Mouse (Mus musculus): Measurements from ENCODE around the gene Tmem40. TPM values are rescaled to one million over a fixed set of nuclear protein-coding genes. Genes with fewer than 3 reads are reported as not detected.

The Tmem40 gene
- polyA plus RNA-seq, 1 experiment from 2014 or later, result 28.9 TPM

GRCm38 (mm10) chr6:115791842-115792686, 29.9 kb upstream of the Tmem40 start:
- Histone ChIP-seq H3K4me2 (replicated peaks) (no peak overlapping the region), H3K27ac (replicated peaks) (peak overlapping the region; percentile 61; the same call in 1 of the 2 replicates), H3K4me3 (replicated peaks) (no peak overlapping the region), H3K9me3 (replicated peaks) (no peaks in the 10 kb centered on the region), H3K36me3 (peaks cover 98% of the 10 kb centered on the region), H3K27me3 (no peaks in the 10 kb centered on the region), H3K9ac (no peak overlapping the region), H3K4me1 (peaks cover 11% of the 10 kb centered on the region)
- 86% methylated on average over 34 of the region's 34 CpGs for WGBS
- ATAC-seq (ENCODE audit: insufficient number of reproducible peaks, low FRiP score, low TSS enrichment, low read depth), result peak; percentile 70

- peaks cover 98% of the 10 kb centered on the region for H3K36me3 ChIP-seq
- 78% methylated on average over 10 of the region's 10 CpGs for WGBS
- ATAC-seq (ENCODE audit: insufficient number of reproducible peaks, low FRiP score, low TSS enrichment, low read depth), result no peak
- H3K27ac ChIP-seq (replicated peaks), result no peak overlapping the region
- H3K9me3 ChIP-seq (replicated peaks), result no peaks in the 10 kb centered on the region
- H3K27me3 ChIP-seq, result no peaks in the 10 kb centered on the region
- no peak overlapping the region for H3K4me3 ChIP-seq (replicated peaks)
- H3K9ac ChIP-seq, result no peak overlapping the region
- H3K4me1 ChIP-seq, result peaks cover 11% of the 10 kb centered on the region
- no peak overlapping the region for H3K4me2 ChIP-seq (replicated peaks)
Observed at GRCm38 (mm10) chr6:115791016-115791415, 28.8 kb upstream of the Tmem40 start.

- H3K9ac ChIP-seq, result no peak overlapping the region
- 90% methylated on average over 3 of the region's 3 CpGs for WGBS
- no peak overlapping the region for H3K27ac ChIP-seq (replicated peaks)
- no peak for ATAC-seq (ENCODE audit: insufficient number of reproducible peaks, low FRiP score, low TSS enrichment, low read depth)
- peaks cover 91% of the 10 kb centered on the region for H3K36me3 ChIP-seq
- no peaks in the 10 kb centered on the region for H3K9me3 ChIP-seq (replicated peaks)
- H3K27me3 ChIP-seq, result no peaks in the 10 kb centered on the region
- no peaks in the 10 kb centered on the region for H3K4me1 ChIP-seq
- H3K4me3 ChIP-seq (replicated peaks), result no peak overlapping the region
- no peak overlapping the region for H3K4me2 ChIP-seq (replicated peaks)
Observed at GRCm38 (mm10) chr6:115782781-115783180, 20.6 kb upstream of the Tmem40 start.

DNA sequence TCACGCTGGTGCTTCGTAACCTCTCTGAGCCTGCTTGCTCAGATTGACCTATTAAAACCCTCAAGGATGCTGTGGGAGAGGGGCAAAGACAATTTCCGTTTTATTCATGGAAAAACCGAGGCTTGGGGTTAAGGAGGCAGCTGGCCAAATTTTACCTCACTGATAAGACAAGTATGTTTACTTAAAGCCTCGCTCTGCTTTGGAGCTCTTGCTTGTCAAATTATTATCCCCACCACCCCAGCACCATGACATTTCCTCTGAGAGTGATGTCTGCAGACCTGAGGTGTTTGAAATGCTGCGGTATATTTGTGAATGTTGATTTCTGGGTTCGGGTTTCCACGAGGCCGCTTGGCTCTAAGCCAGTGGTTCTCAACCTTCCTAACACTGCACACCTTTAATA, 14.2 kb upstream of the Tmem40 start:
- Histone ChIP-seq H3K27me3 (no peaks in the 10 kb centered on the region), H3K9me3 (replicated peaks) (no peaks in the 10 kb centered on the region), H3K27ac (replicated peaks) (peak overlapping the region; percentile 34; the same call in 1 of the 2 replicates), H3K4me1 (peaks cover 29% of the 10 kb centered on the region), H3K4me2 (replicated peaks) (peak overlapping the region; percentile 79), H3K4me3 (replicated peaks) (peak overlapping the region; percentile 83), H3K36me3 (peaks cover 26% of the 10 kb centered on the region), H3K9ac (0 out of 2 replicates have a peak overlapping the region, but pooled peaks have one; percentile 81)
- WGBS, result 52% methylated on average over 9 of the region's 9 CpGs
- ATAC-seq (ENCODE audit: insufficient number of reproducible peaks, low FRiP score, low TSS enrichment, low read depth), result no peak

DNA sequence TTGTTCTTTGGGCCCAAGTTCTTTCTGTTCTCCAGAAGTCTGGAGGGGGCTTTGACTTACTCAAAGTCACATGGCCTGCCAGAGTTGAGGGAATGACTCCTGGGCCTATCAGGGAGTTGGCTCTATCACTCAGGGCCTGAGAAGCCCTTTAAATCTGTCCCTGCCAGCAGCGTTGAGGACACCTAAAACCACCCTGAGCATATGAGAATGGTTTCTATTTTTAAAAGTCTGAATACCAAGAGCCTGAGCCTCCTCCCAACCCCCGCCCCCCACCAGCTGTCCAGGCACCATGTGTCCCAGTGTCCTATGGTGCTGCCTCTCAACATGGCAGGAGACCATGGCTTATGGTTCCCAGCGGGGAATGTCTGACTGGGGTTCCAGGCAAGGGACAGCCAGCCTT, 13.6 kb upstream of the Tmem40 start:
- Histone ChIP-seq H3K27me3 (no peaks in the 10 kb centered on the region), H3K9me3 (replicated peaks) (no peaks in the 10 kb centered on the region), H3K9ac (peak overlapping the region; percentile 81), H3K27ac (replicated peaks) (peak overlapping the region; percentile 84), H3K36me3 (peaks cover 21% of the 10 kb centered on the region), H3K4me2 (replicated peaks) (peak overlapping the region; percentile 79), H3K4me3 (replicated peaks) (peak overlapping the region; percentile 83), H3K4me1 (peaks cover 29% of the 10 kb centered on the region)
- peak; percentile 51; the same call in 1 of the 2 replicates for ATAC-seq (ENCODE audit: insufficient number of reproducible peaks, low FRiP score, low TSS enrichment, low read depth)
- 41% methylated on average over 3 of the region's 3 CpGs for WGBS

DNA sequence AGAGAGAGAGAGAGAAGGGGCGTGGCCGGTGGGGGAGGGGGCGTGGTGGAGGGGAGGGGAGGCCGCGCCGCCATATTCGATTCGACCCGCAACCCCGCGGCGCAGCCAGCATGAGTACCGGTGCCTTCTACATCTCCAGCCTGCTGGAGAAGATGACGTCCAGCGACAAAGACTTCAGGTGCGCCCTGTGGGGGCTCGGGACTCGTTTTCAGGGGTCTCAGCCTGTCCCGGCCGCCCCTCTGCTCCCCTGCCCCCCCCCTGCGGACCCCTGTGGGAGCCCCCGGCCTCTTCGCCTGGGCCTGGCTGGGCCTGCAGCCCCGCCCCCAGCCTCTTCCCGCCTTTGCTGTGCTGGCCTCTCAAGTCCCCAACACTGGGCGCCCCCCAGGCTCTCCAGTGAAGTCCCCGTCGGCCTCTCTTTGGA, 12.3 kb upstream of the Tmem40 start, which contains the start of gene Cand2:
Gene Cand2, plus strand, starts transcription at position 38 of the 421 bp plus-strand sequence.
- Histone ChIP-seq H3K9me3 (replicated peaks) (no peaks in the 10 kb centered on the region), H3K4me1 (peaks cover 29% of the 10 kb centered on the region), H3K4me3 (replicated peaks) (peak within 1 kb of the TSS; percentile 83), H3K36me3 (peaks cover 10% of the 10 kb centered on the region), H3K27me3 (no peaks in the 10 kb centered on the region), H3K9ac (peak within 1 kb of the TSS; percentile 81), H3K4me2 (replicated peaks) (peak within 1 kb of the TSS; percentile 79), H3K27ac (replicated peaks) (peak within 1 kb of the TSS; percentile 84)
- peak; percentile 80 for ATAC-seq (ENCODE audit: insufficient number of reproducible peaks, low FRiP score, low TSS enrichment, low read depth)
- 2% methylated on average over 20 of the region's 28 CpGs for WGBS

DNA sequence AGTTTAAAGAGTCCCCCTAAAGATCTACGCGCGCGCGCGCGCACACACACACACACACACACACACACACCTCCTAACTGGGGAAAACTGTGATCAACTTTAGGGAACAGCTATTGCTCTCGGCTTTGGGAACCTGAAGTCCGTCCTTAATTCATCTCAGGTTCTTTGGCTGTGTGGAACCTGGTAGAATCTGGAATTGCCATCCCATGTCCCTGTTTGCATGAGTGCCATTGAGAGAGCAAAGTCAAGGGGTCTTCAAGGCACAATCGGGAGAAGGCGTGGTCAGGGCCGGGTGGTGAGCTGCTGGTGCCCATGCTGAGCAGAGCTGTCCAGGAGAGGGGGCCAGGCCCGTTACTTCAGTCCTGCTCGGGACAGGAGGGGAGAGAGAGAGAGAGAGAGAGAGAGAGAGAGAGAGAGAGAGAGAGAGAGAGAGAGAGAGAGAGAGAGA, 11.8 kb upstream of the Tmem40 start:
- Histone ChIP-seq H3K9ac (peak overlapping the region; percentile 35), H3K27ac (replicated peaks) (peak overlapping the region; percentile 75), H3K27me3 (no peaks in the 10 kb centered on the region), H3K4me2 (replicated peaks) (peak overlapping the region; percentile 79), H3K4me1 (peaks cover 29% of the 10 kb centered on the region), H3K4me3 (replicated peaks) (peak overlapping the region; percentile 83), H3K36me3 (peaks cover 8% of the 10 kb centered on the region), H3K9me3 (replicated peaks) (no peaks in the 10 kb centered on the region)
- peak; percentile 63; the same call in 1 of the 2 replicates for ATAC-seq (ENCODE audit: insufficient number of reproducible peaks, low FRiP score, low TSS enrichment, low read depth)
- under 1% methylated on average over 14 of the region's 14 CpGs for WGBS

GRCm38 (mm10) chr6:115772604-115773003, 10.4 kb upstream of the Tmem40 start:
- ATAC-seq (ENCODE audit: insufficient number of reproducible peaks, low FRiP score, low TSS enrichment, low read depth), result no peak
- no peaks in the 10 kb centered on the region for H3K9me3 ChIP-seq (replicated peaks)
- no peaks in the 10 kb centered on the region for H3K36me3 ChIP-seq
- H3K27ac ChIP-seq (replicated peaks), result no peak overlapping the region
- H3K4me1 ChIP-seq, result peaks cover 29% of the 10 kb centered on the region
- H3K9ac ChIP-seq, result no peak overlapping the region
- H3K4me2 ChIP-seq (replicated peaks), result no peak overlapping the region
- 58% methylated on average over 1 of the region's 1 CpGs for WGBS
- H3K4me3 ChIP-seq (replicated peaks), result no peak overlapping the region
- no peaks in the 10 kb centered on the region for H3K27me3 ChIP-seq

DNA sequence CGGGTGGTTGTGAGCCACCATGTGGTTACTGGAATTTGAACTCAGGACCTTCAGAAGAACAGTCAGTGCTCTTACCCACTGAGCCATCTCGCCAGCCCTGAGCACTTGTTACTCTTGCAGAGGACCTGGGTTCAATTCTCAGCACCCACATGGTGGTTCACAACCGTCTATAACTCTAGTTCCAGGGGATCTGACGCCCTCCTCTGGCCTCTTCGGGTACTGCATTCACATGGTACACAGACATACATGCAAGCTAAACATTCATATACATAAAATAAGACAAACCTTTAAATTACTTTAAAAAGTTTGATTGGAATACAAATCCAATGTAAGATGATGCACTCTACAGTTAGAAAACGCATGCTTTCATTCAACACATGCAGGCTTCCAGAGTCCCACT, 10.0 kb upstream of the Tmem40 start:
- Histone ChIP-seq H3K4me1 (peaks cover 29% of the 10 kb centered on the region), H3K36me3 (no peaks in the 10 kb centered on the region), H3K9ac (no peak overlapping the region), H3K27me3 (no peaks in the 10 kb centered on the region), H3K4me3 (replicated peaks) (no peak overlapping the region), H3K9me3 (replicated peaks) (no peaks in the 10 kb centered on the region), H3K4me2 (replicated peaks) (no peak overlapping the region), H3K27ac (replicated peaks) (no peak overlapping the region)
- ATAC-seq (ENCODE audit: insufficient number of reproducible peaks, low FRiP score, low TSS enrichment, low read depth), result no peak
- WGBS, result 78% methylated on average over 6 of the region's 6 CpGs

DNA sequence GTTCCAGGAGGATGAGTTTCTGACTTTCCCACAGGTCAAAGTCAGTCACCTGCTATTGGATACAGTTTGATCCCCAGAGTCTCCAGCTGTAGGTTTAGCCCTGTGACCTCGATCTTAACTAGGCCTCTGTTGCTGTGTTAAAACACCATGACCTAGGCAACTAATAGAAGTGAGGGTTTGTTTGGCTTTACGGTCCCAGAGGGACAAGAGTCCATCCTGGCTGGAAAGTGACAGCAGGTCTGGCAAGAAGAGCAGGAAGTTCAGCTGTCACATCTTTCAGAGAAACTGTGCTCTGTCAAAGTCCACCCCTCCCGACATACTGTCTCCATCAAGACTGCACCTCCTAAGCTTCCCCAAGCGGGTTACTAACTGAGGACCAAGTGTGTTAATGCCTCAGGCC, 8.6 kb upstream of the Tmem40 start:
- no peaks in the 10 kb centered on the region for H3K9me3 ChIP-seq (replicated peaks)
- 55% methylated on average over 4 of the region's 4 CpGs for WGBS
- no peak overlapping the region for H3K4me3 ChIP-seq (replicated peaks)
- peaks cover 18% of the 10 kb centered on the region for H3K4me1 ChIP-seq
- no peak overlapping the region for H3K4me2 ChIP-seq (replicated peaks)
- ATAC-seq (ENCODE audit: insufficient number of reproducible peaks, low FRiP score, low TSS enrichment, low read depth), result no peak
- H3K27ac ChIP-seq (replicated peaks), result no peak overlapping the region
- H3K9ac ChIP-seq, result no peak overlapping the region
- no peaks in the 10 kb centered on the region for H3K27me3 ChIP-seq
- no peaks in the 10 kb centered on the region for H3K36me3 ChIP-seq

- ATAC-seq (ENCODE audit: insufficient number of reproducible peaks, low FRiP score, low TSS enrichment, low read depth), result no peak
Observed at GRCm38 (mm10) chr6:115770059-115770670, 8.0 kb upstream of the Tmem40 start.

More at GRCm38 (mm10) chr6:115770059-115770670, 8.0 kb upstream of the Tmem40 start:
- H3K27ac ChIP-seq (replicated peaks), result no peak overlapping the region
- H3K9me3 ChIP-seq (replicated peaks), result no peaks in the 10 kb centered on the region
- H3K4me1 ChIP-seq, result peaks cover 11% of the 10 kb centered on the region
- H3K27me3 ChIP-seq, result no peaks in the 10 kb centered on the region
- H3K9ac ChIP-seq, result no peak overlapping the region
- 82% methylated on average over 20 of the region's 20 CpGs for WGBS
- no peaks in the 10 kb centered on the region for H3K36me3 ChIP-seq
- H3K4me3 ChIP-seq (replicated peaks), result no peak overlapping the region
- no peak overlapping the region for H3K4me2 ChIP-seq (replicated peaks)
